Mouse (Mus musculus) kidney, embryonic 15.5 days (tissue): Measurements from ENCODE around the gene Stra6l. TPM values are rescaled to one million over a fixed set of nuclear protein-coding genes. Genes with fewer than 3 reads are reported as not detected.
A peak's percentile ranks its signal among the peaks of the same experiment; 100 is the strongest.

Experiments used
- ATAC-seq: fragments of 200-750 bp; cut with Nextera tagmentation; replicated peaks from 2 replicates; pipeline ENCODE4 v1.8.0; 2017; ENCODE audit warnings: moderate TSS enrichment; ENCODE audit not compliant: low FRiP score
- H3K27ac ChIP-seq: fragments of 300-500 bp; sonication (generic); 2 replicates; pipeline ENCODE4 v1.5.1; 2015; ENCODE audit warnings: mild to moderate bottlenecking, inconsistent platforms
- H3K27me3 ChIP-seq: fragments of 300-500 bp; sonication (generic); 2 replicates; pipeline ENCODE4 v1.6.1; 2015; ENCODE audit warnings: inconsistent platforms
- H3K36me3 ChIP-seq: fragments of 300-500 bp; sonication (generic); 2 replicates; pipeline ENCODE4 v1.6.1; 2015; ENCODE audit warnings: inconsistent platforms
- H3K4me1 ChIP-seq: fragments of 300-500 bp; sonication (generic); 2 replicates; pipeline ENCODE4 v1.6.1; 2015; ENCODE audit warnings: inconsistent platforms
- H3K4me2 ChIP-seq: fragments of 300-500 bp; sonication (generic); 2 replicates; pipeline ENCODE4 v1.6.1; 2015; ENCODE audit warnings: moderate library complexity, mild to moderate bottlenecking, inconsistent platforms
- H3K4me3 ChIP-seq: fragments of 300-500 bp; sonication (generic); replicated peaks from 2 replicates; pipeline ENCODE4 v1.5.1; 2015; ENCODE audit warnings: mild to moderate bottlenecking, inconsistent platforms
- H3K9ac ChIP-seq: fragments of 300-500 bp; sonication (generic); 2 replicates; pipeline ENCODE4 v1.6.1; 2015; ENCODE audit warnings: mild to moderate bottlenecking, inconsistent platforms
- H3K9me3 ChIP-seq: fragments of 300-500 bp; sonication (generic); replicated peaks from 2 replicates; pipeline ENCODE4 v1.6.1; 2016; ENCODE audit warnings: inconsistent platforms
- WGBS: fragments of 180-500 bp; shearing (Covaris S2); methylation state at CpG from one replicate; pipeline ENCODE4 v1.1.7; 2015; ENCODE audit warnings: mixed read lengths; 5-methylcytosine and 5-hydroxymethylcytosine counted together
- polyA plus RNA-seq: library from polyadenylated mRNA; unstranded; fragments of >200 nt; fragmentation: Nextera tagmentation; extraction: Ambion mirVana; gene quantifications from 2 replicates; pipeline ENCODE4 v1.2.1, GENCODE M21; 2015

Stra6l gene
- polyA plus RNA-seq, result 0.57 and 0.84 TPM in 2 replicates

GRCm38 (mm10) chr4:45848109-45848824 lies at the start of gene Stra6l:
Stra6l (plus strand) TSS chr4:45848664.
- ATAC-seq, result no peak

GRCm38 (mm10) chr4:45798964-45799363 lies 49.5 kb upstream of the Stra6l start, which contains the start of gene Aldh1b1:
Aldh1b1 (plus strand) TSS chr4:45799022.
- WGBS, result under 1% methylated on average over 26 of the region's 26 CpGs
- Histone ChIP-seq H3K9ac (peak within 1 kb of the TSS; percentile 50), H3K27me3 (peaks cover 3% of the 10 kb centered on the region; the same call in 1 of the 2 replicates), H3K9me3 (no peaks in the 10 kb centered on the region), H3K4me1 (peaks cover 33% of the 10 kb centered on the region), H3K27ac (no peak within 1 kb of the TSS), H3K36me3 (no peaks in the 10 kb centered on the region), H3K4me3 (peak within 1 kb of the TSS; percentile 49), H3K4me2 (peak within 1 kb of the TSS; percentile 86)
- ATAC-seq, result peak; percentile 72

More at GRCm38 (mm10) chr4:45848109-45848824, at the start of gene Stra6l:
- Histone ChIP-seq H3K9ac (no peak within 1 kb of the TSS), H3K27ac (peak within 1 kb of the TSS; percentile 45; the same call in 1 of the 2 replicates), H3K27me3 (peaks cover 22% of the 10 kb centered on the region), H3K9me3 (no peaks in the 10 kb centered on the region), H3K4me1 (peaks cover 33% of the 10 kb centered on the region), H3K4me2 (peak within 1 kb of the TSS; percentile 36; the same call in 1 of the 2 replicates), H3K4me3 (peak within 1 kb of the TSS; percentile 15; the same call in 1 of the 2 replicates), H3K36me3 (no peaks in the 10 kb centered on the region)
- 11% methylated on average over 10 of the region's 10 CpGs for WGBS

DNA sequence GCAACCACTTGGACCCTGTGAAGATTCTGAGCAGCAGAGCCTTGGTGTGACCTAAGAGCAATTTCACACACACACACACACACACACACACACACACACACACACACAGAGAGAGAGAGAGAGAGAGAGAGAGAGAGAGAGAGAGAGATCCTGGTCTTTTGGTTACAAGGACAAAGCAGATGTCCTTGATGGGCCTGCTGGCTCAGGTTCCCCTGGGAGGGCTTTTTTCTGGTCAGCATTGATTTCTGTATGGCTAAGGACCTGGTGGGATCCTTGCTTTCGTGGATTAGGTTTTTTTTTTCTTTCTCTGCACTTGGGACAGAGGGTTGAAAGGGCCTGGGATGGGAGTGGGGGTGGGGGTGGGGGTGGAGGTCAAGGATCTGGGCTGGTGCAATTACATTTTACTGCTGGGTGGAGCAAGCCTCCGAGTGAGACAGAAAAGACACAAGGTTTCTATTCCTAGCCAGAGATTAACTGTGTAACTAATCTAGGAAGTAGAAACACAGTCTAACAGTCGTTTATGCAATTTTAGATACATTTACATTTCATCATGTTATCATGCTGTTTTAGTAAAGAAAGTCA lies 48.4 kb upstream of the Stra6l start:
- no peak for ATAC-seq
- H3K4me3 ChIP-seq, result no peak overlapping the region
- H3K4me1 ChIP-seq, result peaks cover 25% of the 10 kb centered on the region
- 11% methylated on average over 3 of the region's 3 CpGs for WGBS
- no peak overlapping the region for H3K27ac ChIP-seq
- 0 out of 2 replicates have a peak, but pooled peaks cover 3% of the 10 kb centered on the region for H3K27me3 ChIP-seq
- H3K4me2 ChIP-seq, result 0 out of 2 replicates have a peak overlapping the region, but pooled peaks have one; percentile 86
- H3K36me3 ChIP-seq, result no peaks in the 10 kb centered on the region
- H3K9ac ChIP-seq, result no peak overlapping the region
- H3K9me3 ChIP-seq, result no peaks in the 10 kb centered on the region

DNA sequence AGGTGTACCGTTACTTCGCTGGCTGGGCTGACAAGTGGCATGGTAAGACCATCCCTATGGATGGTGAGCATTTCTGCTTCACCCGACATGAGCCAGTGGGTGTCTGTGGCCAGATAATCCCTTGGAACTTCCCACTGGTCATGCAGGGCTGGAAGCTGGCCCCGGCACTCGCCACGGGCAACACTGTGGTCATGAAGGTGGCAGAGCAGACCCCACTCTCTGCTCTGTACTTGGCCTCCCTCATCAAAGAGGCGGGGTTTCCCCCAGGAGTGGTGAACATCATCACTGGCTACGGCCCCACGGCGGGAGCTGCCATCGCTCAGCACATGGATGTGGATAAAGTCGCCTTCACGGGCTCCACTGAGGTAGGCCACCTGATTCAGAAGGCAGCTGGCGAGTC lies 45.6 kb upstream of the Stra6l start:
- no peak for ATAC-seq
- H3K27ac ChIP-seq, result no peak overlapping the region
- no peak overlapping the region for H3K9ac ChIP-seq
- peaks cover 17% of the 10 kb centered on the region for H3K4me1 ChIP-seq
- H3K9me3 ChIP-seq, result no peaks in the 10 kb centered on the region
- H3K36me3 ChIP-seq, result no peaks in the 10 kb centered on the region
- WGBS, result 95% methylated on average over 14 of the region's 14 CpGs
- H3K27me3 ChIP-seq, result no peaks in the 10 kb centered on the region
- no peak overlapping the region for H3K4me3 ChIP-seq
- no peak overlapping the region for H3K4me2 ChIP-seq

DNA sequence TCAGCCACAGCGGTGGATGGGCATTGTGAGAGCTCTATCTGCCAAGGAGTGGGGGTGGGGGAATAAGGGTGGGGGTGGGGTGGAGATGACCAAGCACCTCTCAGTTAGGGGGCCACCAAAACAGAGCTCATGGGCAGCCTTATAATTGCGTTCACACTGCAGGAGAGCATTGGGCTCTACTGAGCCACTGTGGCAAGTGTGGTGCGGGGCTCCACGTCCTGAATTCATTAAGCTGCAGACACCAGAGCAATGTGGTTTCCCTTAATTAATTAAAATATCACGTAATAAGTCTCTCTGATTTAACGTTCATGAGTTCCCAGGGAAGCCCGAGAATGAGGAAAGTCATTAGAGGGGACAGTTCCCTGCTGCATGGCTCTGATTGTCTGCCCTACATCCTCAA lies 40.4 kb upstream of the Stra6l start:
- WGBS, result 54% methylated on average over 7 of the region's 7 CpGs
- Histone ChIP-seq H3K27me3 (no peaks in the 10 kb centered on the region), H3K4me2 (no peak overlapping the region), H3K4me1 (no peaks in the 10 kb centered on the region), H3K4me3 (no peak overlapping the region), H3K9ac (no peak overlapping the region), H3K27ac (no peak overlapping the region), H3K9me3 (no peaks in the 10 kb centered on the region), H3K36me3 (no peaks in the 10 kb centered on the region)
- ATAC-seq, result no peak

GRCm38 (mm10) chr4:45811250-45811649 lies 37.2 kb upstream of the Stra6l start:
- H3K27me3 ChIP-seq, result no peaks in the 10 kb centered on the region
- H3K36me3 ChIP-seq, result no peaks in the 10 kb centered on the region
- H3K4me3 ChIP-seq, result no peak overlapping the region
- H3K27ac ChIP-seq, result no peak overlapping the region
- H3K9me3 ChIP-seq, result no peaks in the 10 kb centered on the region
- 31% methylated on average over 8 of the region's 8 CpGs for WGBS
- ATAC-seq, result no peak
- H3K9ac ChIP-seq, result no peak overlapping the region
- no peak overlapping the region for H3K4me2 ChIP-seq
- peaks cover 4% of the 10 kb centered on the region; the same call in 1 of the 2 replicates for H3K4me1 ChIP-seq

GRCm38 (mm10) chr4:45815542-45815941 lies 32.9 kb upstream of the Stra6l start:
- ATAC-seq, result no peak
- peaks cover 25% of the 10 kb centered on the region for H3K4me1 ChIP-seq
- peaks cover 8% of the 10 kb centered on the region; the same call in 1 of the 2 replicates for H3K27me3 ChIP-seq
- 46% methylated on average over 7 of the region's 7 CpGs for WGBS
- H3K4me3 ChIP-seq, result no peak overlapping the region
- H3K9ac ChIP-seq, result no peak overlapping the region
- H3K9me3 ChIP-seq, result no peaks in the 10 kb centered on the region
- H3K36me3 ChIP-seq, result no peaks in the 10 kb centered on the region
- no peak overlapping the region for H3K4me2 ChIP-seq
- no peak overlapping the region for H3K27ac ChIP-seq

GRCm38 (mm10) chr4:45818814-45819207 lies 29.7 kb upstream of the Stra6l start:
- peaks cover 29% of the 10 kb centered on the region for H3K4me1 ChIP-seq
- peak overlapping the region; percentile 33; the same call in 1 of the 2 replicates for H3K4me3 ChIP-seq
- H3K27ac ChIP-seq, result no peak overlapping the region
- peak; percentile 13; the same call in 1 of the 2 replicates for ATAC-seq
- no peak overlapping the region for H3K9ac ChIP-seq
- WGBS, result 22% methylated on average over 4 of the region's 4 CpGs
- no peaks in the 10 kb centered on the region for H3K36me3 ChIP-seq
- peaks cover 29% of the 10 kb centered on the region for H3K27me3 ChIP-seq
- peak overlapping the region; percentile 68 for H3K4me2 ChIP-seq
- H3K9me3 ChIP-seq, result no peaks in the 10 kb centered on the region

DNA sequence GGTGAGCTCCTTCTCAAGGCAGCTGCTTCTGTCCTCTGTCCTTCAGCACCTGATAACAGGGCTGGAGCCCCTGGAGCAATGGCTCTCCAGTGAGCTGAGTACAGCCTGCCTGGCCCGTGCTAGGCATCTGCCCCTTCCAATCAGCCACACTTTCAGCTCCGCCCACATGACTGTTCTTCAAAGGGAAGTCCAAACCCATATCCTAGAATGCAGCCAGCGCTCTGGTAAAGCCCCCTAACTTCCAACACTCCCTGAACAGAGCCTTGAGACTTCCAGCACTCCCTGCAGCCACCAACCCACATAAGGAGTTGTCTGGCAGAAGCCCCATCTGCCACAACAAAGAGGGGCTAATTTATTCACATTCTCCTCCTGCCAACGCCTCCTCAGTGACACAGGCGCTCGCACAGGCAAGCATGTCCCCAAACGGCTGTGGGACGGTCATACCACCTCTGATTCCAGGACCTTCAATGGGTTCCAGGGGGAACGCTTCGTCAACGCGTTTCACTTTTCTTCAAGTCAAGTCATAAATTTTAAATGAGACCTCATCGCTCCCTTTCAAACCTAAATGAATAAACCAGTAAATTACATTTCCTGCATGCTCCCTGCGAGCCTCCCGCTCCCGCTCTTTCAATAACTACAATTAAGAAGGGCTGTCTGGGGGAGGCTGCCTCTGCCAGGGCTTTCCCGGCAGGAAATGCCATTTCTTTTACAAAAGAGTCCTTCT lies 29.1 kb upstream of the Stra6l start:
- Histone ChIP-seq H3K36me3 (no peaks in the 10 kb centered on the region), H3K4me1 (peaks cover 29% of the 10 kb centered on the region), H3K4me2 (peak overlapping the region; percentile 68), H3K27me3 (peaks cover 35% of the 10 kb centered on the region), H3K4me3 (peak overlapping the region; percentile 33), H3K9me3 (no peaks in the 10 kb centered on the region), H3K9ac (peak overlapping the region; percentile 39; the same call in 1 of the 2 replicates), H3K27ac (peak overlapping the region; percentile 2; the same call in 1 of the 2 replicates)
- under 1% methylated on average over 17 of the region's 17 CpGs for WGBS
- peak; percentile 61; the same call in 1 of the 2 replicates for ATAC-seq

DNA sequence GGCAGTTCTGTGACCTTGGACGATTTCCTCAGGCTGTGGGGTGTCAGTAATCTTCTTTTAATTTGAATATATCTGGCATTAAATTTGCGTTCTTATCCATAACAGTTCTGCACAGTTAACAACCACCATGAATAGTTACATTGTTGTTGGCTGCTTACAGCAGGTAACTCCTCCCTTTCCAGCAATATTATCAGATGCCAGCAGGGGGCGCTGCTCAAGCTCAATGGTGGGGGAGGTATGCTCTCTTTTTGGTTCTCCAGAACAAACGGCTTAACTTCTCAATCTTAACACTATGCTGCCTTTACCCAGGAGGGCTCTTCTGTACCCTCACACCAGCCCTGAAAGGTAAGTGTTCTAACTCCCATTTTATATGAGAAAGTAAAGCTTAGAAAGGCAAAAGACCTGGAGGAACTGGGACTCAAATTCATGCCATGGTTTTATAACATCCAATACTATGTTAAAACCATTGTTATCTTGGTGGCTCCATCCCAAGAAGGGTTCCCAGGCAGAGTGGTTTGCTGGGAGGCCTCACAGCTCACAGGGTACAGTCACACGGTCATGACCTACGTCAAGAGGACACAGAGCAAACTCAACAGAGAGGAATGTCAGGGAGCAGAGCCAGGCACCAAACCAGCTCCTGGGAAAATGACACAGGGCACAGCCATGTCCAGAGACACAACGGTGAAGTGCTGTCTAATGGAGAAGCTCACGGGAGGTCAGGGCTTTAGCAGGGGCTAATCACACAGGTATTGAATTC lies 28.2 kb upstream of the Stra6l start:
- 41% methylated on average over 8 of the region's 8 CpGs for WGBS
- H3K4me2 ChIP-seq, result peak overlapping the region; percentile 68
- peaks cover 44% of the 10 kb centered on the region for H3K27me3 ChIP-seq
- no peak overlapping the region for H3K27ac ChIP-seq
- peak overlapping the region; percentile 33; the same call in 1 of the 2 replicates for H3K4me3 ChIP-seq
- no peaks in the 10 kb centered on the region for H3K9me3 ChIP-seq
- no peak for ATAC-seq
- no peak overlapping the region for H3K9ac ChIP-seq
- no peaks in the 10 kb centered on the region for H3K36me3 ChIP-seq
- peaks cover 31% of the 10 kb centered on the region for H3K4me1 ChIP-seq

GRCm38 (mm10) chr4:45821995-45822394 lies 26.5 kb upstream of the Stra6l start:
- peaks cover 61% of the 10 kb centered on the region for H3K27me3 ChIP-seq
- no peak overlapping the region for H3K4me3 ChIP-seq
- H3K9ac ChIP-seq, result no peak overlapping the region
- H3K9me3 ChIP-seq, result no peaks in the 10 kb centered on the region
- H3K4me2 ChIP-seq, result no peak overlapping the region
- 46% methylated on average over 3 of the region's 3 CpGs for whole genome bisulfite sequencing
- peaks cover 39% of the 10 kb centered on the region for H3K4me1 ChIP-seq
- H3K27ac ChIP-seq, result no peak overlapping the region
- no peak for ATAC-seq
- H3K36me3 ChIP-seq, result no peaks in the 10 kb centered on the region
